Mouse (Mus musculus) kidney, postnatal 4 days (tissue): ENCODE data around the gene BC107364.
A peak's percentile ranks its signal among the peaks of the same experiment; 100 is the strongest.
"Not testable (repeated sequence)": the region's sequence is repeated elsewhere in the genome, so short reads cannot be mapped to it uniquely, and the experiment has no call there.

ENCODE experiments used
- DNase-seq, 2 experiments: peaks; one replicate each; pipeline ENCODE4 v3.0.0; 2021; ENCODE audit warnings: mixed read lengths in 2 of 2

BC107364 gene

GRCm38 (mm10) chr3:96411821-96412220 lies 40.3 kb downstream of the BC107364 start:
- DNase-seq: no peak

DNA sequence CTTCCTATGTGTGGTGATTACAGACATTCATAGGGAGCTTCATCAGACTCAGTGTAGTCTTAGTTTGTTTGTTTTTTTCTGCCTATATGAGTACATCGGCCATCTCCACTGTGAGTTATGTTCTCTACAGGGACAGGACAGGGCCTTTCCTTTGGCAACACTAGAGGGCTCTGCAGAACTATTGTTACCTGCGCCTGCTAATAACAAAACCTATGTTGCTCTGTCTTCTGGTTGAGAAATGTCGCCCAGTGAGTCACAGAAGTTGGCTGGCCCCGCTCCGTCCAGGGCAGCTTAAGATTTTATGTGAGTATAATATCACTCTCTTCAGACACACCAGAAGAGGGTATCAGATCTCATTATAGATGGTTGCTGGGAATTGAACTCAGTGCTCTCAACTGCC lies 41.1 kb downstream of the BC107364 start:
- DNase-seq: no peak

DNA sequence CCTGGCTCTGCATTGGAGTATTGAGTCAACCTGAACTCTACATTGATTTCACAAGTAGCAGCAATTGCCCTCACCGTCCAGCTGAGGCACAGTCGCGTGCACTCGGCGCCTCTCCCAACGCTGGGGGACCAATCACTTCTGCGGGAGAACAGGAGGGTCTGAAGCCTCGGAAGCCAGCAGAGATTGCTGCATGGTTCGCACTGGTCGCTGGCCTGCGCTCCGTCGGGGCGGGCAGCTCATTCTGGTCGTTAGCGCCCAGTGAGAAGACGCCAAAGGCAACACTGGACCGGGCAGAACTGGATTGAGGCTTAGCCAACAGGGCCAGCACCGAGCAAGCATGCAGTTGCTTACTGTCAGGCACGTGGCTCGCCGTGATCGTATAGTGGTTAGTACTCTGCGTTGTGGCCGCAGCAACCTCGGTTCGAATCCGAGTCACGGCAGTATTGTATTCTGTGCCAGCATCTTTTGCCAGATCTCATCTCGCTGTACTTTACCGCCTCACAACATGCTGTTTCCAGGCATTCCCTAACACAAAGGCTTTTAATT lies 42.3 kb downstream of the BC107364 start:
- peak; percentile 16 to 27 for DNase-seq

DNA sequence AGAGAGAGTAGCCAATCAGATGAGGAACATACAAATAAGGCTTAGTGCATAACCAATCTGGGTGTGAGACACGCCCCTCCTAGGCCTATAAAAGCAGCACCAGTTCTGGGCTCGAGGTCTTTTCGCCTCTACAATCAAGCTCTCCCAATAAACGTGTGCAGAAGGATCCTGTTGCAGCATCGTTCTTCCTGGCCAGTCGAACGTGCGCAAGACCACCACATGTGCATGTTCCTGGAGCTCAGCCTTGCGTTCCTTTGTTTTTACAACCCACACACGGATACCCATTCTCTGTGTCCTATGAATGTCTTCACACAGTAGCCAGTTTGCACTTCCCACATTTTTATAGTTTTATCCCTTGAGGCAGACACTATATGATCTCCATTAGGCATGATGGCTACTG lies 44.0 kb downstream of the BC107364 start:
- not testable (repeated sequence) for DNase-seq

GRCm38 (mm10) chr3:96405541-96406503 lies 46.3 kb downstream of the BC107364 start:
- DNase-seq: no peak

- no peak for DNase-seq
Measured at GRCm38 (mm10) chr3:96405004-96405403, 47.1 kb downstream of the BC107364 start.

DNA sequence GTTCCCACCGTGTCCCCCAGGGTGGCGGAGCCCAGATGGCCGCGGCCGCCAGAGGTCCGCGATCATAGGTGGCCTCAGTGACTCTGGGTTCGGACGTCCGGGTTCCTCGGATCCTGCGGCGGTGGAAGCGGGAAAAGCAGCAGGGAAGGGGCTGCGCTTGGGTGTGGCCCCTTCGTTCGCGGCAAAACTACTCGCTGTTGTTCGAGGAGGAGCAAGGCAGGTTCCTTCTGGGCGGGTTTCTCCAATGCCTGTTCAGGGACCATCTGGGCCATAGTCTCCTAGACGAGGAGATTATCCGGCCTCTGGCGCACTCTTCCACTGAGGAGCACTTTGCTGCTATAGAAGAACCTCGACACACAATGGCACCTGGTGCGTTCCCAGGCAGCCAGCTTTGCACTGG lies 47.7 kb downstream of the BC107364 start:
- no peak for DNase-seq

DNA sequence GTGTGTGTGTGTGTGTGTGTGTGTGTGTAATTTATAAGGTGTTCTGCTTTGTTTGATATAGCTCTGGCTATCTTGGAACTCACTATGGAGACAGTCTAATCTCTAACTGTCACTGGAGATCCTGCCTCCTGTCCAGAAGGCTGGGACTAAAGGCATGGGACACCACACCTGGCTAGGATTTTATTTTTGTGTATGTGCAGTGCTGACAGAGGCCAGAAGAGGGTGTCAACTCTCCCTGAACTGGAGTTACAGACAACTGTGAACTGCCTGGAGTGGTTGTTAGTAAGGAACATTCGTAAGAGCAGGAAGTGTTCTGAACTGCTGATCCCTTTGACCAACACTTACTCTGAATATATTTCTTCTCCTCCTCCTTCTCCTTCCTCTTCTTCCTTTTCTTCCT lies 49.1 kb downstream of the BC107364 start:
- DNase-seq: peak; percentile 24 to 45

DNA sequence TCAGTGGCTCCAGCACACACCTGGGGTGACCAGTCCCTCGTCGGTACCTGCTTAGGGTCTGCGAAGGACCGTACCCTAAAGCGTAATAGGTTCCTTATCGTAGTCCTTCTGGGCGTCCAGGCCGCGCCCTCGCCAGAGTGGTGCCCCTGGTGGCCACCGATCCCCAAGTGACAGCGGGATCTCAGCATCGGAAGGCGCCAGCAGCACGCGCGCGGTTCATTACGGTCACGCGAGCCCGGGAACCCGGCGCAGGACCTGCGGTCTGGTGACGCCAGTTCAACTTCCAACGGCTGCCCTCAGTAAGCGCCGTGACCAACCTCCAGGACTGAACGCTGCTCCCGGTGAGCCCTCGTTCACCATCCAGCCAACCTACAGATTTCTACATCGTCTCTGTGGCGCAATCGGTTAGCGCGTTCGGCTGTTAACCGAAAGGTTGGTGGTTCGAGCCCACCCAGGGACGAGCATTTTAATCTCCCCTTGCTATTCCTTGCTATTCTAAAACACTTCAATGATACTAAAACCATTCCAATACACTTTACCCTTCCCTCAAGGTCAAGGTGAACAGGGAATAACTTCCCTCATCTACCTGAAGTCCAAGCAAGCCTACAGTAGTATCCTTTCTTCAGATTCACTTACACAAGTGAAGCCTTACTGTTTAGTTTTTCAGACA lies 50.1 kb downstream of the BC107364 start:
- DNase-seq: peak; percentile 18 to 46

DNA sequence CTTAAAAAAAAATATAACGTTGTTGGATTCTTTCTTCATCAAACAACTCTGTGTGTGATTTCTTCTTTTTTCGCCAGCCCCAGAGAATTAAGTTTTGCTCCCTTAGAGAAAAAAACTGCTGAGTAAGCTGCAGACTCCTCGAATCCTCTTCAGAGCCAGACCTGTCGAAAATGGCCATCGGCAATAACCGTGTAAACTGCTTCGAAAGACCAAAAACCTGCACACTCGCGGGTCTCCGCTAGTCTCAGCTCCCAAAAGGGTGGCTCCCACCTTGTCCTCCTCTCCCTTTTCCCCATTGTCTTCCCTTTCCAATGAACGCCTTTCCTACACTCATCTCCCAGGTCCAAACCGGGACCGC lies 50.7 kb downstream of the BC107364 start:
- peak in 1 of 2 experiments; percentile 13 for DNase-seq

- DNase-seq: no peak
Measured at GRCm38 (mm10) chr3:96398911-96399310, 53.2 kb downstream of the BC107364 start.

- DNase-seq: no peak
Measured at GRCm38 (mm10) chr3:96396857-96397256, 55.2 kb downstream of the BC107364 start.

DNA sequence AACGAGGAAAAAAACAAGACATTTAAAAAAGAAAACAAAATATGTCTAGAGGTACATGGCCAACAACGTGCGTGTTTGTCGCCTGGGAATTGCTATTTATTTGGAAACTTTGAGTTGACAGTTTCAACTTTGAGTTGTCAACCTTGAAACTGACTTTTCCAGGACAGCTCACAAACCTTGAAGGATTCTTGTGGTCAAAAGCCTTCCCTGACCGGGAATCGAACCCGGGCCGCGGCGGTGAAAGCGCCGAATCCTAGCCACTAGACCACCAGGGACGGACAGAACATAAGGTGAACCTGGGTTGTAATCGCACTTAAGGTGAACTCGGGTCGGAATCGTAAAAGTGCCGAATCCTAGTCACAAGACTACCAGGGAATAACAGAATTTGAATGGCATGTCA lies 64.9 kb downstream of the BC107364 start:
- DNase-seq: not testable (repeated sequence)
